Mouse (Mus musculus) gonadal fat pad, adult 2 months (tissue): ENCODE results near the gene Rps28. TPM values are rescaled to one million over a fixed set of nuclear protein-coding genes. Genes with fewer than 3 reads are reported as not detected.
"Not testable (repeated sequence)": the region's sequence is repeated elsewhere in the genome, so short reads cannot be mapped to it uniquely, and the experiment has no call there.

Experiments
- DNase-seq: peaks from one replicate; pipeline ENCODE4 v3.0.0-alpha.2; 2012; ENCODE audit warnings: low read depth
- polyA plus RNA-seq: library from polyadenylated mRNA; depleted of rRNA; stranded (reverse); fragments of >200 nt; gene quantifications from 2 replicates; pipeline ENCODE4 v1.2.3, GENCODE M21; 2012; rRNA removed

The Rps28 gene
- 823 and 990 TPM in 2 replicates for polyA plus RNA-seq

DNA sequence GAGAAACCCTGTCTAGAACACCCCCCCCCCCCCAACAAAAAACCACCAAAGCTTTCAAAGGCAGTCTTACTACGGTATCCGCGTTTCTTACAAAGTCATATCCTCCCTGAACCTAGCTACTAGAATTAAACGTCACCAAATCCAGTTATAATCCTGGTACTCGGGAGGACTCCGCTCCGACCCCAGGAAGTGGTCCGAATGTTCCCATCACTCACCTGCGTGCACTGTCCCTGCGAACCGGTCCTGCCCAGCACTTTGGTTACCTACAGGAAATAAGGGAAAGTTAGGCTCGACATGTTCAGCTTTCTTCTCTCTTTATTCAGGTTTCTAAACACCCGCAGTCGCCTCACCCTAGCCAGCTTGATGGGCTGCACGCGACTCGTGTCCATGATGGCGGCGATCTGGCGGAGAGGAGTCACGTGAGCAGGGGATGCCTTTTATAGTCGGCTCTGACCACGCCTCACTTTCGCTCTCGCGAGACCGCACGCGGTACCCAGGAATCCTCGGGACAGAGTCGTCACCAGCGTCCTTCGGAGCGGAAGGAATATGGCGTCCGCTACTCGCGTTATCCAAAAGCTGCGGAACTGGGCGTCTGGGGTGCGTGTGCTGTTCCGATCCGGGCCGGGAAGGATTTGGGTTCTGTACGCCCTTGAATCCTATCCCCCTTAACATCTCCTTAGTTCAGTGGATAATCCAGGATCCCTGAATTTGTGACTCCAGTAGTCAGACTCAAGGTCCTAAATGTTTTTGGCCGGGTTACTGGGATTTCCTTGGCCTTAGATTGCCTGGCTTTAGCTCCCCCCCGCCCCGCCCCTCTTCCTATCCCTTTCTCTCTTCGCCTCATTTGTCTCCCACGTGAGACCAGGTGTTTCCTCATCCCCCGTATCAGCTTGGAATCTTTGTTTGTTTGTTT is at the start of gene Rps28, which contains the start of gene Ndufa7:
TSS of gene Rps28 (minus strand) at position 479 of the 913 bp plus-strand sequence.
TSS of gene Ndufa7 (plus strand) at position 489 of the 913 bp plus-strand sequence.
- no peak for DNase-seq

DNA sequence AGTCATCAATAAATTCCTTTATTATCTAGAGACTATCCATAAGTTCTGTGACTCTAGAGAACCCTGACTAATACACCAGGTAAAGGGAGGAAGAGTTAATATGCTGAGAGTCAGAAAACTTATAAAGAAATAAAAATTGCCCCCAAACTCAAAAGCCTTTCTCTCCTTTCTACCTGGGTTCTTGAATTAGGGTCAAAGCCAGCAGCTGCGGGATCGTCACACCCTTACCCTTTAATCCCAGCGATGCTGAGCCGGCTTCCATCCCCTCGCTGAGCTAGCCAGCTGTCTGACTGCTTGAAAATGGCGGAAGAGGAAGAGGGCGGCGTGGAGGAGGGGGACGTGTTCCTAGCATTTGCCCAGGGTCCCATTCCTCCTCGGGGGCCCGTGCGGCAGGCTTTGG is 49.2 kb upstream of the Rps28 start, which contains the start of gene Gm7029:
TSS of gene Gm7029 (plus strand) at position 301 of the 400 bp plus-strand sequence.
- DNase-seq, result not testable (repeated sequence)

- DNase-seq, result no peak
These were observed 41.1 kb upstream of the Rps28 start for GRCm38 (mm10) chr17:33865330-33866030.

DNA sequence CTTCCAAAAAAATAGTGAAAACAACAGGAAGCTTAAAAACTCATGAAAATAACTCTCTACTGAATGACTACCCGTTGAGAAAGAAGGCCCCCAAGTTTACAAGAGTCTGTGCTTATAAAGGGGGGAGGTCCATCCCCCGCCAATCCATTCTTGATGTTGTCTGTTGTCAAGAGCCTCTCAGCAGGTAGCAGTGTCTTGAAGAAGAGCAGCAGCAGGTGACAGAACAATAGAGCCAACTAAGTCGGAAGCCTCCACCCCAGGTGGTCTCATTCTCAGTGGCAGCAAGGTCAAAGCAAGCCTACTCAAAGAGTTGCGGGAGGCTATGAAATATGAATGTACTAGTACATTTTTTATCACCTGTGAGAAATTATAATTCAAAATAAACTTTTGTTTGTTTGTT is 33.5 kb upstream of the Rps28 start:
- DNase-seq, result no peak

DNA sequence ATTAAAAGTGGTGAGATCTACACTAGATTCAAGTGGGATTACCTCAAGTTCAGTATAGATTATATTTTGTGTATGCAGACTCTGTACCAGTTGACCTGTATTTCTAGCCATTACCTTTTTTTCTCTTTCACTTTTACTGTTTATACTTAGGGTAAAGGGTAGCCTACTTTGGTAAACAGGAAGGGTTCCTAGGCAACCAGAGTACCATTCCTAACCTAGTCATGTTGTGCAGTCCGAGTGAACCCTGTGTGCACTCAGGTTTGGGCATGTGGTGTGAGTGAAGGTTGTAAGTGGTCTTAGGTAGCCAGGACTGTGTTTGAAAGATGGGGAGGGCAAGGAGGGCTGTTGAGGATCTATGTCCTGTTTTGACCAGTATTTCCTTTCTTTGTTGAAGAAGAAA is 27.0 kb upstream of the Rps28 start:
- no peak for DNase-seq

- no peak for DNase-seq
These were observed 23.8 kb upstream of the Rps28 start for GRCm38 (mm10) chr17:33848139-33848538.

DNA sequence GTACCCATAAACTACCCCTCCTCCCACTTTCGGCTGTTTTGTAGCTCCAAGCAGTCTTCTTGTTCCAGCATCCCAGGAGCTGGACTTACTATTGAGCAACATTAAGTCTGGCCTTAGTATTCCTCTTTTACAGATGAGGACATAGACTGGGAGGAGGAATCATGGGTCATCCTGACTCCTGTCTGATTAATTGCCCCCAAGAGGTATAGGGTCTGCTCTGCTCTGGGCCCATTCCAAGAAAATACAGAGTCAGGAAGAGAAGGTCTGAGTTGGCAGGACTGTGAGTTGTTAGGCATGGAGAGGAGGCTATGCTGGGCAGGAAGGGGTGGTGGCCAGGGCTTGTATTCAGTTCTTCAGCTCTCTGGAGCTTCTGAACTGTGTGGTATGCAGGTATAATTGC is 19.8 kb upstream of the Rps28 start:
- no peak for DNase-seq

DNA sequence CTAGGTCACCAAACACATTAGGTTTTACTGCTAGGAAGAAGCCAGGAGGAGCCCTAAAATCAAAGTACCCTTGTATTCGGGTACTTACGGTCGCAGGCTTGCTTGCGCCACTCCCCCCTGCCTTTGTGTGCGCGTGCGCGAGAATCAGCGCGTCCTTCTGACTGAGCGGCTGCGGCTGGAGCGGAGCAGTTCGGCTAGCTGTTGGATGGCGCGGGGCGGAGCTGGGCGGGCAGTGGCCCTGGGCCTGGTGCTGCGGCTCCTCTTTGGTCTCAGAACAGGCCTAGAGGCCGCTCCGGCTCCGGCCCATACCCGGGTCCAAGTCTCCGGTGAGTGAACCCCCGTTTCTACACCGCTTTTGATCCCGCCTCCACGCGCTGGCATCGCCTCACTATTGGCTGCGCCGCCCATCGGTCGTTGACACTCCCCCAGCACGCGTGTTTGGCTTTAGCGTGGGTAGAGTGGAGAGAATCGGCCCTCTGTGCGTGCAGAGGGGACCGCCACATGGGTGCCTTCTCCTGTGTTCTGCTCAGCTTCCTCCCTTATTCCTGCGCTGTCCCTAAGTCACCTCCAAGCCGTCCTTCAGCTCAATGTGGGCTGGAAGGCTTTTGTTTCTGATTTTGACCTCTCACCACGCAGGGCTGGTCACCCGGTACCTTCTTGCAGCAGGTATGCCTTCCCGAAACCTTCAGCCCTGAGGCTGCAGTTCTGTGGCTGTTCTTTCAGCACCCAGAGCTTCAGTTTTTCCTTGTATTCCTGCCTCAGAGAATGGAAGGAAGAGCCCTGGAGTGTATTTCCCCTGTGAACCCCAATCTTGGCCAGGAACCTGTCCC is 18.8 kb upstream of the Rps28 start, which contains the start of gene Cd320:
TSS of gene Cd320 (plus strand) at position 126 of the 830 bp plus-strand sequence.
- DNase-seq, result no peak

- DNase-seq, result no peak
These were observed 5.2 kb upstream of the Rps28 start for GRCm38 (mm10) chr17:33829561-33829960.

GRCm38 (mm10) chr17:33828892-33829291 is 4.5 kb upstream of the Rps28 start:
- peak; percentile 99 for DNase-seq

DNA sequence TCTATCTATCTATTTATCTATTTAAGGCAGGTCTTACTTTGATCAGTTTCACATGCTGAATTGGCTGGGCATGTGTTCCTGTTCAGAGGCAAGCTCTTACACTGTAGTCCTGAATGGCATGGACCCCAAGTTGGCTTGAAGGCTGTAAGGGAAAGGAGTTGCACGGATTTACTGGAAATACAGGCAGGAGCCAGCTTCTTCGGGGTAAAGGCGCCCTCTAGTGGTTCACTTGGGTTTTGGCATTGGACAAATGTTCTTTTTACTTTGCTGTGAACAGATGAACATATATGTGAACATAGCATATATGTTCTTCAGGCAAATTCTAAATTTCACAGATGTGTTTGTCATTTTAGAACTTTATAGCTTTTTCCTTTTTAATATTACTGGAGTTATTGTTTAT is 2.5 kb upstream of the Rps28 start:
- DNase-seq, result no peak

GRCm38 (mm10) chr17:33825462-33825861 is 1.1 kb upstream of the Rps28 start:
- DNase-seq, result no peak

DNA sequence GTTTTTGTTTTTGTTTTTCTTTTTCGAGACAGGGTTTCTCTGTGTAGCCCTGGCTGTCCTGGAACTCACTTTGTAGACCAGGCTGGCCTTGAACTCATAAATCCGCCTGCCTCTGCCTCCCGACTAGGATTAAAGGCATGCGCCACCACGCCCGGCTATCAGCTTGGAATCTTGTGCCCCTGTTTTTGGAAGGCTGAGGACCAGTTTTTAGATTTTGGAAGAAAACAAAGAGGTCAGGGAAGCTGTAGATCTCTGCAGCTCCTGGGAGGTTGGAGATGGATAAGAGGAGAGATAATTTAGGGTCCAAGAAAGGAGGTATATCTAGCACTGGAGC is 602 bp upstream of the Rps28 start:
- DNase-seq, result not testable (repeated sequence)

DNA sequence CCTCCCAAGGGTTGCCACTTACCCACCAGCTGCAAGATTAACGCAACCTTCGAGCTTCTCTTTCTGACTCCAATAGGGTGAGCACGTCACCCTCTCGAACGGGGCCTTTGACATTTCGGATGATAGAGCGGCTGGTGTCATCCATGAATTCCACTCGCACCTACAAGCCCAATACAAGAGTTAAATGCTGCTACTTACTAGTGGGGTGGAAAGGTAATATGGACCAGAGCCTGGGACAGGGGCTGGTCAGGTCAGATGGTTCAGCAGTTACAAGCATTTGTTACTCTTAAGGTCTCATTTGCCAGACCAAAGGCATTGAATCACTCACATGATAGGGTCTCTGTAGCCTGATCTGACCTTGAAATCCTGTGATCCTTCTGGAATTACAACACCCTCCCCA is 1.2 kb downstream of the Rps28 start:
- DNase-seq, result not testable (repeated sequence)

DNA sequence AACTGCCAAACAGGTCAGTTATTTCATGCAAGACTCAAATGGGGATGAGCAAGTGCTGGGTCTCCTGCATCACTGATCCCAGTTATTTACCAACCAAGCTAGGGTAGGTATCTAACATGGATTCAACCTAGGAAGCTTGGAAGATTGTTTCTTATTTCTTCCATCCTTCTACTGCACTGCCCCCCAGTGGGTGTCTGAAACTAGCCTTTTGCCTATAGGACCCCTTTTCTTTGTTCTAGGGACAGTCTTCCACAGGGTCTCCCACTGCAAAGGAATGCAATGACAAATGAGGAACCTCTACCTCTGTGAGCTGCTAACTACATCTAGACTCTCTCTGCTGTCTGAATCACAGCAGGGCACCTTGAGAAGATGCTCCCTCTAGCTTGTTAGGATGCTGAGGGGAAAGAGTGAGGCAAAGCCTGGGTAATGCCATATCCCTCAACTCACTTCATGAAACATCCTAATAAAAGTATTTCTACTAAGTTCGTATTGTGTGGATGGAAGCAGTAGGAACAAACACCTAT is 1.9 kb downstream of the Rps28 start:
- DNase-seq, result no peak

DNA sequence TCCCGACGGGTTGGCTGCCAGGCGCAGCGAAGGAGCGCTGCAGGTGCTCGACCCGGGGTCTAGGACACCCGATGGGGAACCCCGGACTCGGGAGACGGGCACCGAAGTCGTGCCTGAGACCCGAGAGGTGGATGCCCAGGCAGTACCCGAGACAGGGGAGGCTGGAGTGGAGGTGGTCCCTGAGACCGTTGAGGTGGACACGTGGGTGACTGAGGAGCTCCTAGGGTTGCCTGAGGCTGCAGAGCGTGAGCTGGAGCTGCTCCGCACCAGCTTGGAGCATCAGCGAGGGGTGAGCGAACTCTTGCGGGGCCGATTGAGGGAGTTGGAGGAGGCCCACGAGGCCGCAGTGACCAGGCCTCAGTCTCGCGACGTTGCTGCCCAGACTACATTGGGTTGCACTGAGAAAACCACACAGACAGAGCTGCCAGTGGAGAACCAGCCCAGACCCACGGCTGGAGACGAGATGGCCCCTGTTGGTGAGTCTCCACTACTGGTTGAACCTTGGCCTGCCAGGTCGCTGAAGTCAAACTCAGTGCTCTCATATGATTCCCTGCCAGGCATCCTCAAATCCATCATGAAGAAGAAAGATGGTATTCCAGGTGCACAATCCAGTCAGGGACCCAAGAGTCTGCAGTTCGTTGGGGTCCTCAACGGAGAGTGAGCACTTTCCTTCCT is 6.3 kb downstream of the Rps28 start:
- no peak for DNase-seq

DNA sequence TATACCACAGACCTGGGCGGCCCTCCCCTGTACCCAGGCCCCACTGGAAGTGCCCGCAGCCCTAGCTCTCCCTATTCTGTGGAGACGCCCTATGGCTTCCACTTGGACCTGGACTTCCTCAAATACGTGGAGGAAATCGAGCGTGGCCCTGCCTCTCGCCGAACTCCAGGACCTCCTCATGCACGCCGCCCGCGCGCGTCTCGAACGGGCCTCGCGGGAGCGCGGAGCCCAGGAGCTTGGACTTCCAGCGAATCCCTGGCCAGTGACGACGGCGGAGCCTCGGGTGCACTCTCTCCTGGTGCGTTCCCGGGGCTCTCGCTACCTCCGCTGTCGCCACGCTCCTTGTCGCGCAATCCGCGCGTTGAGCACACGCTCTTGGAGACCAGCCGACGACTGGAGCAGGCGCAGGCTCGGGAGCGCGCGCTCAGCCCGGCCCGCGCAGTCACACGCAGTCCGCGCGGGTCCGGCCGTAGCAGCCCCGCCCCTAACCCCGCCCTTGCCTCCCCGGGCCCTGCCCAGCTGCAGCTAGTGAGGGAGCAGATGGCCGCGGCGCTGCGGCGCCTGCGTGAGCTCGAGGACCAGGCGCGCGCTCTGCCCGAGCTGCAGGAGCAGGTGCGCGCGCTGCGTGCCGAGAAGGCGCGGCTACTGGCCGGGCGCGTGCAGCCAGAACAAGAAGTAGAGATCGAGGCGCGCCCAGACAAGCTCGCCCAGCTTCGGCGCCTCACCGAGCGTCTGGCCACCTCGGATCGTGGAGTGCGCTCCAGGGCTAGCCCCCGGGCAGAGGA is 7.0 kb downstream of the Rps28 start:
- DNase-seq, result no peak

- no peak for DNase-seq
These were observed 7.8 kb downstream of the Rps28 start for GRCm38 (mm10) chr17:33816612-33817011.

DNA sequence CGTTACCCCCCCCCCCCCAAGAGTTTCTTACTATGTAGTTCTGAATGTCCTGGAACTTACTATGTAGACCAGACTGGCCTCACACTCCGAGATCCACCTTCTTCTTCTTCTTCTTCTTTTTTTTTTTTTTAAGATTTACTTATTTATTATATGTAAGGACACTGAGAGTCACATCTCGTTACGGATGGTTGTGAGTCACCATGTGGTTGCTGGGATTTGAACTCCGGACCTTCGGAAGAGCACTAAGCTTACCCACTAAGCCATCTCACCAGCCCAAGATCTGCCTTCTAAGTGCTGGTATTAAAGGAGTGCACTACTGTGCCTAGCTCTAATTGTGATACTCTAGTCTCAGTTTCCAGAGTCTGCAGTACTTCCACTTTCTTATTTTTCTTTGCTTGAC is 9.0 kb downstream of the Rps28 start:
- no peak for DNase-seq

DNA sequence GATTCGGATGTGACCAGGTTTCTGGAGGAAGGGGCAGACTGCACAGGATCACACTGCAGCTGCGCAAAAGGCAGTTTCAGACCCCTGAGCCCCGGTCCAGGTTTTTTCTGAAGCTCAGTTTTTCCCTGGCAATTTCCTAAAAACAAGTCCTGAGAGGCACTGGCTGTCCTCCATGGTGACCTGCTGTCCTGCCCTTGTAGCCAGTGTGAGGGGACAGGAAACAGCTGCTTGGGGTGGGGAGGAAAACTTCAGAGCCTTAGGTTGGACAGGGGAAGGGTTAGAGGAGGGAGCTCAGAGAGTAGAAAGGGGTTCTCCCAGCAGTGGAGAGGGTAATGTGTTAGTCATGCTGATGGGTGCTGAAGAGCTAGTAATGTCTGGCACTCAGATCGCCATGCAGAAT is 11.4 kb downstream of the Rps28 start:
- no peak for DNase-seq
